Mouse (Mus musculus): ENCODE measurements around the gene Nrxn2. TPM values are rescaled to one million over a fixed set of nuclear protein-coding genes. Genes with fewer than 3 reads are reported as not detected.

The Nrxn2 gene
- polyA plus RNA-seq, 1 experiment from 2014 or later, result 66.5 TPM

- peaks cover 27% of the 10 kb centered on the region for H3K4me1 ChIP-seq (ENCODE audit: control insufficient read depth, insufficient read depth, low read length)
- 23% methylated on average over 6 of the region's 6 CpGs for WGBS
- H3K36me3 ChIP-seq (ENCODE audit: control insufficient read depth, insufficient read depth, low read length), result no peaks in the 10 kb centered on the region; the same call in 1 of the 2 replicates
- H3K9ac ChIP-seq (replicated peaks; ENCODE audit: low read depth, low read length), result no peak overlapping the region
- peak; percentile 76 for ATAC-seq (ENCODE audit: low read depth)
- no peak overlapping the region for H3K4me2 ChIP-seq (ENCODE audit: low read depth, low read length)
- H3K4me3 ChIP-seq (ENCODE audit: low read depth, low read length), result no peak overlapping the region
- peak overlapping the region; percentile 75; the same call in 1 of the 2 replicates for H3K27ac ChIP-seq (ENCODE audit: low read depth, low read length)
- H3K9me3 ChIP-seq (ENCODE audit: control insufficient read depth, low read length), result no peaks in the 10 kb centered on the region
- H3K27me3 ChIP-seq (ENCODE audit: control insufficient read depth, insufficient read depth, low read length), result no peaks in the 10 kb centered on the region
Measured at GRCm38 (mm10) chr19:6452030-6452494, 33.5 kb downstream of the Nrxn2 start.

GRCm38 (mm10) chr19:6452672-6453310 is 34.3 kb downstream of the Nrxn2 start:
- H3K27ac ChIP-seq (ENCODE audit: low read depth, low read length), result peak overlapping the region; percentile 75
- ATAC-seq (ENCODE audit: low read depth), result peak; percentile 23; the same call in 1 of the 2 replicates
- peaks cover 23% of the 10 kb centered on the region for H3K4me1 ChIP-seq (ENCODE audit: control insufficient read depth, insufficient read depth, low read length)
- no peak overlapping the region for H3K4me3 ChIP-seq (ENCODE audit: low read depth, low read length)
- no peak overlapping the region for H3K4me2 ChIP-seq (ENCODE audit: low read depth, low read length)
- no peaks in the 10 kb centered on the region for H3K9me3 ChIP-seq (ENCODE audit: control insufficient read depth, low read length)
- no peak overlapping the region for H3K9ac ChIP-seq (replicated peaks; ENCODE audit: low read depth, low read length)
- WGBS, result 35% methylated on average over 9 of the region's 9 CpGs
- no peaks in the 10 kb centered on the region; the same call in 1 of the 2 replicates for H3K36me3 ChIP-seq (ENCODE audit: control insufficient read depth, insufficient read depth, low read length)
- H3K27me3 ChIP-seq (ENCODE audit: control insufficient read depth, insufficient read depth, low read length), result no peaks in the 10 kb centered on the region

GRCm38 (mm10) chr19:6453349-6453748 is 34.8 kb downstream of the Nrxn2 start:
- Histone ChIP-seq H3K36me3 (ENCODE audit: control insufficient read depth, insufficient read depth, low read length) (peaks cover 3% of the 10 kb centered on the region; the same call in 1 of the 2 replicates), H3K9me3 (ENCODE audit: control insufficient read depth, low read length) (no peaks in the 10 kb centered on the region), H3K27me3 (ENCODE audit: control insufficient read depth, insufficient read depth, low read length) (no peaks in the 10 kb centered on the region), H3K4me2 (ENCODE audit: low read depth, low read length) (no peak overlapping the region), H3K4me3 (ENCODE audit: low read depth, low read length) (no peak overlapping the region), H3K4me1 (ENCODE audit: control insufficient read depth, insufficient read depth, low read length) (peaks cover 21% of the 10 kb centered on the region), H3K27ac (ENCODE audit: low read depth, low read length) (peak overlapping the region; percentile 75), H3K9ac (replicated peaks; ENCODE audit: low read depth, low read length) (no peak overlapping the region)
- peak; percentile 22 for ATAC-seq (ENCODE audit: low read depth)
- 51% methylated on average over 8 of the region's 8 CpGs for WGBS

DNA sequence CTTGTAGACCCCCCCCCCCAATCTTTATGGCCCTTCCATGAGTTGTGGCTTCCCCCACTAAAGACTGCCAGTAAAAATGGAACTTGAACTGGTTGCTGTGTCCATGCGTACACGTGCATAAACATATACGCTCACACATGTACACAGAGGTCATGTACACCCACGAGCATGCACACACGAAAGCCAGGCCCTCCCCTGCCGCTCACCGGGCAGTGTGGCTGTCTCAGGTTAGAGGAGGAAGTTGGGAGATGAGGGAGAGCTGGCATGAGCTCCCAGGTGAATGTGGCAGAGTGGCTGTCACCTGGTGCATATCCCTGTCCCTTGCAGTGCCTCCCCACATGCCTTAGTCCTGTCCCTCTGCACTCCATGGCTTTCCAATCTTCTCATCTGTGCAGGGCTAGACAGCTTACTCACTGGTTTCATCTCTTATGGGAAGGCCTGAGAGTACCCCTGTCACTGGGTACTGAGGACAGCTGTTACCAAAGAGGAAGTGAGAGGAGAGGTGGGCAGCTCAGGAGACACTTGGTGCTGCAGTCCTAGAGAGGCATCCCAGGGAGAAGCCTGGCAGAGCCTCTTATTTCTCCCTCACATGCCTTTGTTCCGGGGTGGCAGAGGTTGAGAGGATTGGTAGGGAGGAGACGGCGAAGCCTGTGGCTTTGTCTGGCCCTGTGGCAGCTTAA is 35.6 kb downstream of the Nrxn2 start:
- Histone ChIP-seq H3K36me3 (ENCODE audit: control insufficient read depth, insufficient read depth, low read length) (peaks cover 3% of the 10 kb centered on the region; the same call in 1 of the 2 replicates), H3K27ac (ENCODE audit: low read depth, low read length) (no peak overlapping the region), H3K27me3 (ENCODE audit: control insufficient read depth, insufficient read depth, low read length) (no peaks in the 10 kb centered on the region), H3K4me3 (ENCODE audit: low read depth, low read length) (no peak overlapping the region), H3K4me2 (ENCODE audit: low read depth, low read length) (no peak overlapping the region), H3K4me1 (ENCODE audit: control insufficient read depth, insufficient read depth, low read length) (peaks cover 21% of the 10 kb centered on the region), H3K9ac (replicated peaks; ENCODE audit: low read depth, low read length) (no peak overlapping the region), H3K9me3 (ENCODE audit: control insufficient read depth, low read length) (no peaks in the 10 kb centered on the region)
- no peak for ATAC-seq (ENCODE audit: low read depth)
- WGBS, result 73% methylated on average over 10 of the region's 10 CpGs

DNA sequence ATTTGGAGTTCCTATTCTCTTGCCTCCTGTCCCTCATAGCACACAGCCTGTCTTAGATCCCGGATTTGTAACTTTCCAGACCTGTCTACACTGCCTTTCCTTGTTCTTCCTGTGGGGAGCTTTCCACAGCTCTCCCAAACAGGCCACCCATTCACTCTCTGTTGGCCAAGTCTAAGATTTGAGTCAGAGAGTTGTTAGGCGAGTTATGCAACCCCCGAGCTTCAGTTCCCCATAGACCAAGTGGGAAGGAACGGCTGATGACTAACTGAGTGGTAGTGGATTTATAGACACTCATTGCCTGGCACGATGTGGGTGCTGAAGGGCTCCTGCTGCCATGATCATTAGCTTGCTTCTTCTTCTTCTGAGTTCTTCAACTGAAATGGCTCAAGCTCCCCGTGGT is 41.0 kb downstream of the Nrxn2 start:
- peaks cover 7% of the 10 kb centered on the region; the same call in 1 of the 2 replicates for H3K36me3 ChIP-seq (ENCODE audit: control insufficient read depth, insufficient read depth, low read length)

GRCm38 (mm10) chr19:6462841-6463240 is 44.3 kb downstream of the Nrxn2 start:
- no peak overlapping the region for H3K27ac ChIP-seq (ENCODE audit: low read depth, low read length)
- H3K4me3 ChIP-seq (ENCODE audit: low read depth, low read length), result no peak overlapping the region
- peaks cover 7% of the 10 kb centered on the region; the same call in 1 of the 2 replicates for H3K36me3 ChIP-seq (ENCODE audit: control insufficient read depth, insufficient read depth, low read length)
- no peaks in the 10 kb centered on the region for H3K27me3 ChIP-seq (ENCODE audit: control insufficient read depth, insufficient read depth, low read length)
- no peaks in the 10 kb centered on the region for H3K9me3 ChIP-seq (ENCODE audit: control insufficient read depth, low read length)
- H3K4me1 ChIP-seq (ENCODE audit: control insufficient read depth, insufficient read depth, low read length), result peaks cover 13% of the 10 kb centered on the region
- no peak overlapping the region for H3K9ac ChIP-seq (replicated peaks; ENCODE audit: low read depth, low read length)
- H3K4me2 ChIP-seq (ENCODE audit: low read depth, low read length), result no peak overlapping the region
- no peak for ATAC-seq (ENCODE audit: low read depth)
- 56% methylated on average over 6 of the region's 6 CpGs for WGBS

More for the DNA sequence above, 41.0 kb downstream of the Nrxn2 start:
- H3K4me2 ChIP-seq (ENCODE audit: low read depth, low read length), result no peak overlapping the region
- H3K27ac ChIP-seq (ENCODE audit: low read depth, low read length), result no peak overlapping the region
- no peak overlapping the region for H3K9ac ChIP-seq (replicated peaks; ENCODE audit: low read depth, low read length)
- no peaks in the 10 kb centered on the region for H3K27me3 ChIP-seq (ENCODE audit: control insufficient read depth, insufficient read depth, low read length)
- ATAC-seq (ENCODE audit: low read depth), result no peak
- H3K4me1 ChIP-seq (ENCODE audit: control insufficient read depth, insufficient read depth, low read length), result peaks cover 2% of the 10 kb centered on the region; the same call in 1 of the 2 replicates
- 93% methylated on average over 6 of the region's 6 CpGs for whole genome bisulfite sequencing
- H3K9me3 ChIP-seq (ENCODE audit: control insufficient read depth, low read length), result no peaks in the 10 kb centered on the region
- H3K4me3 ChIP-seq (ENCODE audit: low read depth, low read length), result no peak overlapping the region

- peaks cover 4% of the 10 kb centered on the region; the same call in 1 of the 2 replicates for H3K36me3 ChIP-seq (ENCODE audit: control insufficient read depth, insufficient read depth, low read length)
- ATAC-seq (ENCODE audit: low read depth), result peak; percentile 52; the same call in 1 of the 2 replicates
- peak overlapping the region; percentile 4; the same call in 1 of the 2 replicates for H3K27ac ChIP-seq (ENCODE audit: low read depth, low read length)
- H3K4me2 ChIP-seq (ENCODE audit: low read depth, low read length), result no peak overlapping the region
- no peaks in the 10 kb centered on the region for H3K27me3 ChIP-seq (ENCODE audit: control insufficient read depth, insufficient read depth, low read length)
- no peaks in the 10 kb centered on the region for H3K9me3 ChIP-seq (ENCODE audit: control insufficient read depth, low read length)
- no peak overlapping the region for H3K4me3 ChIP-seq (ENCODE audit: low read depth, low read length)
- 0 out of 2 replicates have a peak overlapping the region, but pooled peaks have one; percentile 3 for H3K9ac ChIP-seq (replicated peaks; ENCODE audit: low read depth, low read length)
- WGBS, result 49% methylated on average over 10 of the region's 10 CpGs
- peaks cover 13% of the 10 kb centered on the region for H3K4me1 ChIP-seq (ENCODE audit: control insufficient read depth, insufficient read depth, low read length)
Measured at GRCm38 (mm10) chr19:6464306-6465071, 46.0 kb downstream of the Nrxn2 start.

- Histone ChIP-seq H3K4me2 (ENCODE audit: low read depth, low read length) (no peak overlapping the region), H3K4me3 (ENCODE audit: low read depth, low read length) (no peak overlapping the region), H3K27me3 (ENCODE audit: control insufficient read depth, insufficient read depth, low read length) (no peaks in the 10 kb centered on the region), H3K9me3 (ENCODE audit: control insufficient read depth, low read length) (no peaks in the 10 kb centered on the region), H3K36me3 (ENCODE audit: control insufficient read depth, insufficient read depth, low read length) (peaks cover 4% of the 10 kb centered on the region; the same call in 1 of the 2 replicates), H3K4me1 (ENCODE audit: control insufficient read depth, insufficient read depth, low read length) (peaks cover 13% of the 10 kb centered on the region), H3K9ac (replicated peaks; ENCODE audit: low read depth, low read length) (no peak overlapping the region), H3K27ac (ENCODE audit: low read depth, low read length) (peak overlapping the region; percentile 4; the same call in 1 of the 2 replicates)
- peak; percentile 52 for ATAC-seq (ENCODE audit: low read depth)
- WGBS, result 27% methylated on average over 5 of the region's 5 CpGs
Measured at GRCm38 (mm10) chr19:6465090-6465489, 46.6 kb downstream of the Nrxn2 start.
